Mouse (Mus musculus): Measurements from ENCODE around the gene Zfp746. TPM values are rescaled to one million over a fixed set of nuclear protein-coding genes. Genes with fewer than 3 reads are reported as not detected.

The Zfp746 gene
- total and polyA plus RNA-seq, 3 experiments: 17.8 to 22.1 TPM; not detected in 1

DNA sequence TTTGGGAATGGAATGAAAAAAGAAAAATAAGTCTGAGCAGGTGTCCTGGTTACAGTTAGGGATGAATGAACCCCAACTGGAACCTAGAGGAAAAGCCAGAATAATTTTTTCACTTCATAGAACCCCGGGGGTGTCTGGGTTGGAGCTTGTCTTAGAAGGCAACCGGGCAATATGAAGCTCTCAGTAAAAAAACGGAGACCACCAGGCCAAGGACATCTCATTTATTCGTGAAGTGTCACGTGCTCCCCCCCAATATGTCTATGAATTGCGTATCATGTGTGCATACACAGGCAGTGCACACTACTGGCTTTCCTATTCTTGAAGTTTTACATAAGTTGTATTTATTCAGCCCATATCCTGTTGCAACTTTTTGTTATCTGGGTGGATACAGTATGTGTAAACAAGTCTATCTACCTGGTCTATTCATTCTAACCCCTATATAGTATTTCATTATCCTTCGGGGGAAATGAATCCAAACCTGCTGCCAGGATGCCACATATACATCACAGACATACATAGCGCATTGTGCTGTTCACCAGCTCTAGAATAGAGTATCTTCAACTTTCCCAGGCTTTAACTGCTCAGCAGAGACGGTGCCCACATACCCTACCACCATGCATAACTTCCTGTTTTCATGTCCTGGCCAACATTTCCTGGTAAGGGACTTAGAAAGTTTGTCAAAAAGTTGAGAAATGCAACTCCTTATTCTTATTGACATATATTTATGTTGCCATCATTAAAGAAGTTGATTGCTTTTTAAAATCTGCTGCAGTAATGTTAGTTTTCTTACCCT is 36.9 kb downstream of the Zfp746 start:
- peak overlapping the region; percentile 83 to 88 for H3K4me3 ChIP-seq (ENCODE audit: control insufficient read depth in 1 of 2, insufficient read depth in 1 of 2, low read depth in 2 of 2, low read length in 2 of 2)
- H3K36me3 ChIP-seq (ENCODE audit: control insufficient read depth in 1 of 2, insufficient read depth in 2 of 2, low read length in 2 of 2): peaks cover 0 to 13% of the 10 kb centered on the region in 2 experiments; a peak in 3 of 4 replicates
- H3K4me1 ChIP-seq (ENCODE audit: control insufficient read depth in 1 of 2, insufficient read depth in 2 of 2, low read length in 2 of 2): peaks cover 3 to 6% of the 10 kb centered on the region in 2 experiments; a peak in 3 of 4 replicates
- peak overlapping the region; percentile 71 for H3K27ac ChIP-seq (ENCODE audit: control insufficient read depth, low read depth, low read length)
- H3K9me3 ChIP-seq (replicated peaks; ENCODE audit: insufficient read depth, low read length): no peaks in the 10 kb centered on the region
- peak overlapping the region; percentile 98 for H3K9ac ChIP-seq (ENCODE audit: control insufficient read depth, low read depth, low read length, poor library complexity, severe bottlenecking)
- H3K27me3 ChIP-seq (ENCODE audit: control insufficient read depth in 1 of 2, insufficient read depth in 2 of 2, low read length in 2 of 2): no peaks in the 10 kb centered on the region
- peaks cover 31% of the 10 kb centered on the region for H3K79me2 ChIP-seq (ENCODE audit: control insufficient read depth, insufficient read depth, low read length, poor library complexity)
- peak; percentile 70 for DNase-seq (ENCODE audit: low read depth, low spot score)
- TF ChIP-seq MEF2A (IDR thresholded peaks at IDR 0.05; ENCODE audit: extremely low read depth, insufficient replicate concordance, low read depth, low read length, poor library complexity, severe bottlenecking): no peak
- TF ChIP-seq BHLHE40 (IDR thresholded peaks at IDR 0.05; ENCODE audit: borderline replicate concordance, low read depth, low read length): peak; percentile 63; the same call in 1 of the 2 replicates
- no peak for TF ChIP-seq POLR2AphosphoS5 (IDR thresholded peaks at IDR 0.05; ENCODE audit: borderline replicate concordance, low read depth, low read length)
- TF ChIP-seq POLR2A (IDR thresholded peaks at IDR 0.05; ENCODE audit: control insufficient read depth in 1 of 2, insufficient read depth in 1 of 2, low read depth in 1 of 2, low read length in 2 of 2, poor library complexity in 1 of 2): no peak
- TF ChIP-seq NELFE (IDR thresholded peaks at IDR 0.05; ENCODE audit: low read depth, low read length): no peak; the same call in 1 of the 2 replicates
- no peak for TF ChIP-seq MAZ (IDR thresholded peaks at IDR 0.05; ENCODE audit: low read depth, low read length)
- TF ChIP-seq ETS1 (IDR thresholded peaks at IDR 0.05; ENCODE audit: low read depth, low read length): no peak
- no peak for TF ChIP-seq TCF12 (IDR thresholded peaks at IDR 0.05; ENCODE audit: low read depth, low read length)
- no peak for TF ChIP-seq MAFK (IDR thresholded peaks at IDR 0.05; ENCODE audit: borderline replicate concordance, low read depth, low read length)
- no peak for TF ChIP-seq POLR2AphosphoS2 (IDR thresholded peaks at IDR 0.05; ENCODE audit: low read length)
- TF ChIP-seq SIN3A (IDR thresholded peaks at IDR 0.05; ENCODE audit: low read length): peak; percentile 43; the same call in 1 of the 2 replicates
- TF ChIP-seq MAX (IDR thresholded peaks at IDR 0.05; ENCODE audit: low read length): peak; percentile 73
- no peak for TF ChIP-seq JUND (IDR thresholded peaks at IDR 0.05; ENCODE audit: low read depth, low read length)
- no peak for TF ChIP-seq SMC3 (IDR thresholded peaks at IDR 0.05; ENCODE audit: low read depth, low read length)
- TF ChIP-seq RCOR1 (IDR thresholded peaks at IDR 0.05; ENCODE audit: low read depth, low read length): no peak
- 0 out of 4 replicates have a peak, but pooled peaks of 1 of the 2 experiments have one; percentile 53 for TF ChIP-seq USF2 (IDR thresholded peaks at IDR 0.05; ENCODE audit: borderline replicate concordance in 1 of 2, insufficient read depth in 1 of 2, low read depth in 1 of 2, low read length in 2 of 2)
- TF ChIP-seq CTCF (IDR thresholded peaks at IDR 0.05 in 2 of 3, conservative IDR thresholded peaks at IDR 0.05 in 1 of 3; ENCODE audit: control insufficient read depth in 1 of 3, insufficient read depth in 1 of 3, low read depth in 2 of 3, low read length in 3 of 3, poor library complexity in 1 of 3, severe bottlenecking in 1 of 3): no peak
- 0 out of 2 replicates have a peak, but pooled peaks have one; percentile 52 for TF ChIP-seq MYC (IDR thresholded peaks at IDR 0.05; ENCODE audit: low read depth, low read length)
- TF ChIP-seq ELF1 (IDR thresholded peaks at IDR 0.05; ENCODE audit: low read depth, low read length): no peak
- TF ChIP-seq MYB (IDR thresholded peaks at IDR 0.05; ENCODE audit: low read depth, low read length): no peak
- peak; percentile 64 for TF ChIP-seq MXI1 (IDR thresholded peaks at IDR 0.05; ENCODE audit: low read depth, low read length)
- no peak for TF ChIP-seq ZC3H11A (IDR thresholded peaks at IDR 0.05; ENCODE audit: low read depth, low read length)
- no peak for TF ChIP-seq KAT2A (conservative IDR thresholded peaks at IDR 0.05; ENCODE audit: low read depth, low read length)
- TF ChIP-seq USF1 (IDR thresholded peaks at IDR 0.05; ENCODE audit: low read depth, low read length): peak; percentile 89
- no peak for TF ChIP-seq UBTF (IDR thresholded peaks at IDR 0.05; ENCODE audit: borderline replicate concordance, insufficient read depth, low read depth, low read length)
- TF ChIP-seq TAL1 (IDR thresholded peaks at IDR 0.05; ENCODE audit: low read length): peak; percentile 7; the same call in 1 of the 2 replicates
- no peak for TF ChIP-seq NRF1 (IDR thresholded peaks at IDR 0.05; ENCODE audit: insufficient read depth, low read depth, low read length, poor library complexity, severe bottlenecking)
- no peak for TF ChIP-seq HCFC1 (IDR thresholded peaks at IDR 0.05; ENCODE audit: low read depth, low read length)
- no peak for TF ChIP-seq E2F4 (IDR thresholded peaks at IDR 0.05; ENCODE audit: borderline replicate concordance, low read depth, low read length)
- TF ChIP-seq EP300 (IDR thresholded peaks at IDR 0.05; ENCODE audit: low read depth in 1 of 2, low read length in 2 of 2): no peak
- no peak for TF ChIP-seq ZNF384 (IDR thresholded peaks at IDR 0.05; ENCODE audit: low read depth, low read length)

Measured in MEL (cell line).